ENCODE assay signal across 16 mouse cellular contexts in genomic region chr15:85538170-85538569, GRCm38 (mm10). TPM values are rescaled to one million over a fixed set of nuclear protein-coding genes. Genes with fewer than 3 reads are reported as not detected.
A peak's percentile ranks its signal among the peaks of the same experiment; 100 is the strongest.
DNase-seq lines count a peak whose midpoint lies in the region; ATAC-seq and TF ChIP-seq lines count a peak whose summit lies in the region.
"Had no signal": no experiment of that assay in that cellular context is flagged by ENCODE, and none has a peak within 500 bp of the region (broad histone marks: within the 10 kb centered on the region; RNA-seq: fewer than 3 reads in every experiment).

No protein-coding gene starts in this region.

- peaks cover 4% of the 10 kb centered on the region; the same call in 1 of the 2 replicates for H3K36me3 ChIP-seq in lung, embryonic 14.5 days (ENCODE audit: insufficient read depth)
- H3K36me3 ChIP-seq in hindbrain, embryonic 13.5 days = no peaks in the 10 kb centered on the region; the same call in 1 of the 2 replicates
- no peaks in the 10 kb centered on the region for H3K36me3 ChIP-seq in kidney, embryonic 16.5 days (ENCODE audit: insufficient read depth, low read length)
- no peaks in the 10 kb centered on the region for H3K36me3 ChIP-seq in neural tube, embryonic 15.5 days

- ATAC-seq in lung, embryonic 14.5 days (ENCODE audit: insufficient read depth) = no peak
- ATAC-seq in hindbrain, embryonic 13.5 days (ENCODE audit: low FRiP score) = no peak
- ATAC-seq in kidney, embryonic 16.5 days (ENCODE audit: low FRiP score, low TSS enrichment) = peak; percentile 64
- no peak for ATAC-seq in neural tube, embryonic 15.5 days (ENCODE audit: low FRiP score)

- DNase-seq in lung, embryonic 14.5 days = peak; percentile 10
- DNase-seq in lung, adult 2 months = no peak
- DNase-seq in layer of hippocampus, adult 8-10 months (ENCODE audit: low spot score in 2 of 2) = no peak
- DNase-seq in spleen, postnatal 4 days (ENCODE audit: low spot score in 2 of 2) = no peak
- no peak for DNase-seq in yolk sac, embryonic 10.5 days (ENCODE audit: low spot score)
- DNase-seq: B cell, adult 2 months; cerebellum, postnatal 14 days; heart, adult 11 months had no signal

- no peaks in the 10 kb centered on the region for H3K9me3 ChIP-seq in lung, embryonic 14.5 days (ENCODE audit: low read depth, low read length)
- H3K9me3 ChIP-seq in hindbrain, embryonic 13.5 days = no peaks in the 10 kb centered on the region
- H3K9me3 ChIP-seq in kidney, embryonic 16.5 days (ENCODE audit: low read length) = no peaks in the 10 kb centered on the region
- H3K9me3 ChIP-seq in neural tube, embryonic 15.5 days (replicated peaks) = no peaks in the 10 kb centered on the region

- TF ChIP-seq CTCF in lung, embryonic 14.5 days (IDR thresholded peaks at IDR 0.05; ENCODE audit: low read depth) = 0 out of 2 replicates have a peak, but pooled peaks have one; percentile 15
- TF ChIP-seq CTCF in lung, adult 2 months (IDR thresholded peaks at IDR 0.05; ENCODE audit: insufficient read depth, low read length) = no peak

- no peak overlapping the region for H3K9ac ChIP-seq in lung, embryonic 14.5 days
- H3K9ac ChIP-seq in hindbrain, embryonic 13.5 days = no peak overlapping the region
- no peak overlapping the region for H3K9ac ChIP-seq in kidney, embryonic 16.5 days (replicated peaks; ENCODE audit: low read length)
- H3K9ac ChIP-seq in neural tube, embryonic 15.5 days (replicated peaks) = no peak overlapping the region

- no peak overlapping the region for H3K27ac ChIP-seq in lung, embryonic 14.5 days (ENCODE audit: low read depth)
- H3K27ac ChIP-seq in hindbrain, embryonic 13.5 days = peak overlapping the region; percentile 52; the same call in 1 of the 2 replicates
- H3K27ac ChIP-seq in kidney, embryonic 16.5 days (ENCODE audit: low read length) = peak overlapping the region; percentile 80
- peak overlapping the region; percentile 51 for H3K27ac ChIP-seq in neural tube, embryonic 15.5 days (replicated peaks)

- H3K27me3 ChIP-seq in lung, embryonic 14.5 days (ENCODE audit: insufficient read depth, low read length) = no peaks in the 10 kb centered on the region
- H3K27me3 ChIP-seq in hindbrain, embryonic 13.5 days = no peaks in the 10 kb centered on the region
- H3K27me3 ChIP-seq in kidney, embryonic 16.5 days (ENCODE audit: insufficient read depth, low read length) = no peaks in the 10 kb centered on the region
- no peaks in the 10 kb centered on the region for H3K27me3 ChIP-seq in neural tube, embryonic 15.5 days (replicated peaks)

- H3K4me3 ChIP-seq in lung, embryonic 14.5 days (ENCODE audit: low read depth, low read length) = no peak overlapping the region
- H3K4me3 ChIP-seq in lung, adult 2 months (replicated peaks; ENCODE audit: extremely low read depth, low read depth, low read length) = no peak overlapping the region
- H3K4me3 ChIP-seq in hindbrain, embryonic 13.5 days = no peak overlapping the region
- no peak overlapping the region for H3K4me3 ChIP-seq in kidney, embryonic 16.5 days (ENCODE audit: low read length)
- no peak overlapping the region for H3K4me3 ChIP-seq in neural tube, embryonic 15.5 days (replicated peaks)

- H3K4me1 ChIP-seq in lung, embryonic 14.5 days (ENCODE audit: insufficient read depth) = 0 out of 2 replicates have a peak, but pooled peaks cover 3% of the 10 kb centered on the region
- no peaks in the 10 kb centered on the region for H3K4me1 ChIP-seq in lung, adult 2 months (ENCODE audit: control insufficient read depth, insufficient read depth, low read length)
- peaks cover 29% of the 10 kb centered on the region for H3K4me1 ChIP-seq in hindbrain, embryonic 13.5 days (replicated peaks)
- H3K4me1 ChIP-seq in kidney, embryonic 16.5 days (ENCODE audit: insufficient read depth, low read length) = peaks cover 51% of the 10 kb centered on the region
- peaks cover 16% of the 10 kb centered on the region for H3K4me1 ChIP-seq in neural tube, embryonic 15.5 days

- H3K4me2 ChIP-seq in lung, embryonic 14.5 days = no peak overlapping the region
- no peak overlapping the region for H3K4me2 ChIP-seq in hindbrain, embryonic 13.5 days
- no peak overlapping the region for H3K4me2 ChIP-seq in kidney, embryonic 16.5 days (replicated peaks; ENCODE audit: low read depth, low read length)
- H3K4me2 ChIP-seq in neural tube, embryonic 15.5 days = no peak overlapping the region

- TF ChIP-seq POLR2A in lung, adult 2 months (IDR thresholded peaks at IDR 0.05; ENCODE audit: borderline replicate concordance, extremely low read depth, low read depth, low read length) = no peak

- 39% methylated on average over 11 of the region's 11 CpGs for WGBS in lung, embryonic 14.5 days
- 62% methylated on average over 11 of the region's 11 CpGs for WGBS in lung, adult 2 months
- WGBS in hindbrain, embryonic 13.5 days = 41% methylated on average over 11 of the region's 11 CpGs
- 25% methylated on average over 11 of the region's 11 CpGs for WGBS in kidney, embryonic 16.5 days
- WGBS in neural tube, embryonic 15.5 days = 39% methylated on average over 11 of the region's 11 CpGs

RNA-seq across cellular contexts. Expression of gene 7530416G11Rik, which starts 35.1 kb away (rescaled TPM):
- polyA plus RNA-seq in lung, embryonic 14.5 days (2014; fragmentation: Nextera tagmentation; extraction: Ambion mirVana) = not detected in 2 replicates
- polyA plus RNA-seq in lung, adult 2 months (2012; rRNA removed) = not detected in 2 replicates
- polyA plus RNA-seq in hindbrain, embryonic 13.5 days (2015; fragmentation: Nextera tagmentation; extraction: Ambion mirVana) = not detected in 2 replicates
- polyA plus RNA-seq in kidney, embryonic 16.5 days (2015; fragmentation: Nextera tagmentation; extraction: Ambion mirVana) = not detected in 2 replicates
- polyA plus RNA-seq in neural tube, embryonic 15.5 days (2015; fragmentation: Nextera tagmentation; extraction: Ambion mirVana) = not detected in 2 replicates
- total RNA-seq in layer of hippocampus, adult 8-10 months (2022) = not detected
- total RNA-seq: heart, postnatal 25 days; layer of hippocampus, adult 18-20 months; left cerebral cortex, postnatal 14 days; MEL had no signal
- polyA plus RNA-seq: liver, embryonic 16.5 days had no signal

RNA-seq across cellular contexts. Expression of gene Wnt7b, which starts 44.1 kb away (rescaled TPM):
- 65.7 and 77.0 TPM in 2 replicates for polyA plus RNA-seq in lung, embryonic 14.5 days (2014; fragmentation: Nextera tagmentation; extraction: Ambion mirVana)
- polyA plus RNA-seq in lung, adult 2 months (2012; rRNA removed) = 7.0 and 13.2 TPM in 2 replicates
- polyA plus RNA-seq in hindbrain, embryonic 13.5 days (2015; fragmentation: Nextera tagmentation; extraction: Ambion mirVana) = 40.1 and 47.2 TPM in 2 replicates
- polyA plus RNA-seq in kidney, embryonic 16.5 days (2015; fragmentation: Nextera tagmentation; extraction: Ambion mirVana) = 21.2 and 22.5 TPM in 2 replicates
- 16.6 and 20.2 TPM in 2 replicates for polyA plus RNA-seq in neural tube, embryonic 15.5 days (2015; fragmentation: Nextera tagmentation; extraction: Ambion mirVana)
- 10 to 100 TPM; 45.9 to 52.4 (median 49.1) TPM for total RNA-seq in layer of hippocampus, adult 8-10 months (2022)
- total RNA-seq: MEL had no signal
